Mouse (Mus musculus): Measurements from ENCODE around the gene Teddm1a. TPM values are rescaled to one million over a fixed set of nuclear protein-coding genes. Genes with fewer than 3 reads are reported as not detected.
A peak's percentile ranks its signal among the peaks of the same experiment; 100 is the strongest.

Teddm1a gene
- polyA plus RNA-seq, 1 experiment from 2014 or later: 0.14 TPM

DNA sequence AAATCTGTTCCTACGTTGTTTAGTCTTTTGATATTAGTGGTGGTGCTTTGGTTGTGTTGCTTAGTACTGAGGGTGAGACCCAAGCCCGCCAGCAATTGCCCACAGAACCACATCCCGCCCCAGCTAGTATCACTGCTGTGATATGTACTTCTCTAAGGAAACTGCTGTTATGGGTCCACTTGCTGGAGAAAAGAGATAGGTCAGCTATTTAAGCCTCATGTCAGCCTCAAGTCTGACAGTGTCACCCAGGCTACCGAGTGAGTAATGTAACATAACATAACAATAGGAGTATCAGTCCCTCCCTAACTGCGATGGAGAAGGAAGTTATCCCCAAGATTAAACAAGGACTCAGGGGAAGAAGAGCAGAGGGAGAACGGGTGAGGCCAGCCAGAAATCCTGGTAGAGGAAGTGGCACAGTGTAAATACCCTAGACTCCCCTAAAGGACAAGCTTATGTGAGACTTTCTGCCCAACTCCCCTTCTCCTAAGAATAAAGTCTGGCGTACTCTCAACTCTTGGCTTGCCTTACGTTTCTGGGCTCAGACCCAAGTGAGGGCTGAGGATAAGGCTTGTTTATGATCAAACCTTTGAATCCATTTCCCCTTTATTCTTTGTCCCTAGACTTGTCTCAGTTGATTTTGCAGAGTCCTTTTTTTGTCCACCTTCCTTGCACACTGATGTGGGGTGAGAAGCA is 2.8 kb downstream of the Teddm1a start:
- no peak overlapping the region for H3K9ac ChIP-seq
- no peaks in the 10 kb centered on the region for H3K36me3 ChIP-seq
- no peak overlapping the region for H3K4me3 ChIP-seq
- H3K27me3 ChIP-seq: peaks cover 4% of the 10 kb centered on the region; the same call in 1 of the 2 replicates
- no peaks in the 10 kb centered on the region for H3K9me3 ChIP-seq
- no peak overlapping the region for H3K27ac ChIP-seq
- H3K4me1 ChIP-seq: peaks cover 5% of the 10 kb centered on the region
- no peak for ATAC-seq (ENCODE audit: low FRiP score, low read depth)
- WGBS: 62% methylated on average over 8 of the region's 8 CpGs
- H3K4me2 ChIP-seq (replicated peaks): no peak overlapping the region

DNA sequence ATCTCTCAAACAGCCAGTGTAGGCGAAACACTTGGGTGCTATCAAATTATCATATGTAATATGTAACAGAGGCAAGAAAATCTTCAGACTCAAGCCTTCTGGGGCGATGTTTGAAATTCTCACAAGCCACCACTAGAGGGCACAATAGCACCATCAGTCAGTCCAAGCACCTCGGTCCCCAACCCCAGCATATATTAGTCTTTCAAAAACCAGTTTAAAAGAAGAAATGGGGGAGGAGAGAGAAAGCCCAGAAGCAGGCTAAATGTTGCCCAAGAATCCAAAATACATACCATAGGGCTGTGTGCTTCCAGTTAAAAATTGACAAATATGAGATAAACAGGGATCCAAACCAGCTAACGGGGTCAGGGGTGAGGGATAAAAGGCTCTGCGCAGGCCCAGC is 3.4 kb downstream of the Teddm1a start:
- Histone ChIP-seq H3K4me3 (no peak overlapping the region), H3K4me2 (replicated peaks) (no peak overlapping the region), H3K4me1 (peaks cover 5% of the 10 kb centered on the region), H3K36me3 (no peaks in the 10 kb centered on the region), H3K9me3 (no peaks in the 10 kb centered on the region), H3K9ac (no peak overlapping the region), H3K27me3 (peaks cover 4% of the 10 kb centered on the region; the same call in 1 of the 2 replicates), H3K27ac (no peak overlapping the region)
- ATAC-seq (ENCODE audit: low FRiP score, low read depth): no peak
- WGBS: 37% methylated on average over 5 of the region's 5 CpGs

DNA sequence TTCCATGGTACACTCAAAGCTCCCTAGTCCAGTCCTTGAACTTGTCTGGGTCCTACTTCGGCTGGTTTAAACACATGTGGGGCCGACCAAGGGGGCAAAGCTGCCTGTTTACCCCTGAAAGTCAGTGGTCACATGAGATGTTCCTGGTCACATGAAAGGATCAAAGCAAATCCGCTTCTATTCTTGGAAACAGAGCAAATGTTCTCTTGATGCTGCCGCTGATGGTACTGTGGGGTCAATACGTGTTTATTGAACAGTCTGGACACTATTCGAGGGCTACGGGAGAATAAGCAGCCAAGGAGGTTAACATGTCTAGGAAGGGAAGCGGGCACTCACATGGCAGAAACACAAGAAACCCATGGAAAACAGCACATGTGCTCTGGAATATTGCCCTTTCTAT is 5.7 kb downstream of the Teddm1a start:
- H3K27ac ChIP-seq: no peak overlapping the region
- WGBS: 79% methylated on average over 8 of the region's 8 CpGs
- no peak overlapping the region for H3K4me3 ChIP-seq
- no peaks in the 10 kb centered on the region for H3K36me3 ChIP-seq
- H3K4me2 ChIP-seq (replicated peaks): no peak overlapping the region
- peaks cover 19% of the 10 kb centered on the region for H3K4me1 ChIP-seq
- no peak for ATAC-seq (ENCODE audit: low FRiP score, low read depth)
- peaks cover 4% of the 10 kb centered on the region; the same call in 1 of the 2 replicates for H3K27me3 ChIP-seq
- no peaks in the 10 kb centered on the region for H3K9me3 ChIP-seq
- no peak overlapping the region for H3K9ac ChIP-seq

GRCm38 (mm10) chr1:153898989-153899730 is 7.6 kb downstream of the Teddm1a start:
- Histone ChIP-seq H3K36me3 (peaks cover 15% of the 10 kb centered on the region), H3K27me3 (no peaks in the 10 kb centered on the region), H3K9me3 (no peaks in the 10 kb centered on the region), H3K4me2 (replicated peaks) (peak overlapping the region; percentile 70), H3K4me3 (peak overlapping the region; percentile 84), H3K9ac (peak overlapping the region; percentile 74), H3K4me1 (peaks cover 28% of the 10 kb centered on the region), H3K27ac (peak overlapping the region; percentile 95)
- 18% methylated on average over 22 of the region's 22 CpGs for WGBS
- peak; percentile 41 for ATAC-seq (ENCODE audit: low FRiP score, low read depth)

DNA sequence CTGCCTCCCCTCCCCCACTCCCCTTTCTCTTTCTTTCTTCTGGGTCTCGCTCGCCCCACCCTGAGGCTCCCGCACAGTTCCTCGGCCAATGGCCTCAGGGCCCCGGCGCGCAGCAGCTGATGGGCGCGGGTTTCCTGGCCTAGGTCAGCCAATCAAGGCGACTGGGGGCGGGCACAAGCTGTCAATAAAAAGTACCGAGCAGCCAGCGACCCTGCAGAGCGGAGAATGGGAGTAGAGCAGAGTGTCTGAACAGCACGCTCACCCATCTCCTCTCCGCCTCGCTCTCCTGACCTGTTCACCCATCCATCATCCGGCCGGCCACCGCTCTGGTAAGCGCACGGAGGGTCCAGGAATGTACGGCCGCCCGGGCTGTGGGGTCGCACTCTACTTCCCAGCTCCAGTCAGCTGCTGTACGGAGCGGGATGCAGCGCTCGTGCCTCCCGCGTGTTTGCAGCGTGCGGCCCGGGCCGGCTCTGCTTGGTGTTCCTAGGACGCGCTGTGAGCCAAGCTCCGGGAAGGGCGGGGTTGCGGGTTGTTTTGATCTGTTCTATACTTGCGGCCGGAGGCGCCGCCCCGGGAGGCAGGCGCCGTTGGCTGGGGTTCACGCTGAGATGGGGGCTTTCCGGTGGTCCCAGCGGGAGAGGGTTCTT is 8.3 kb downstream of the Teddm1a start, which contains the start of the genes Glul and Teddm2:
Gene Glul, plus strand, starts transcription at position 214 of the 650 bp plus-strand sequence.
Gene Teddm2, minus strand, starts transcription at position 498 of the 650 bp plus-strand sequence.
- peak; percentile 97 for ATAC-seq (ENCODE audit: low FRiP score, low read depth)
- peaks cover 28% of the 10 kb centered on the region for H3K4me1 ChIP-seq
- WGBS: under 1% methylated on average over 51 of the region's 51 CpGs
- no peaks in the 10 kb centered on the region for H3K9me3 ChIP-seq
- H3K9ac ChIP-seq: peak within 1 kb of the TSS; percentile 90
- peak within 1 kb of the TSS; percentile 95 for H3K27ac ChIP-seq
- peak within 1 kb of the TSS; percentile 70 for H3K4me2 ChIP-seq (replicated peaks)
- no peaks in the 10 kb centered on the region for H3K27me3 ChIP-seq
- peak within 1 kb of the TSS; percentile 84 for H3K4me3 ChIP-seq
- peaks cover 22% of the 10 kb centered on the region for H3K36me3 ChIP-seq

DNA sequence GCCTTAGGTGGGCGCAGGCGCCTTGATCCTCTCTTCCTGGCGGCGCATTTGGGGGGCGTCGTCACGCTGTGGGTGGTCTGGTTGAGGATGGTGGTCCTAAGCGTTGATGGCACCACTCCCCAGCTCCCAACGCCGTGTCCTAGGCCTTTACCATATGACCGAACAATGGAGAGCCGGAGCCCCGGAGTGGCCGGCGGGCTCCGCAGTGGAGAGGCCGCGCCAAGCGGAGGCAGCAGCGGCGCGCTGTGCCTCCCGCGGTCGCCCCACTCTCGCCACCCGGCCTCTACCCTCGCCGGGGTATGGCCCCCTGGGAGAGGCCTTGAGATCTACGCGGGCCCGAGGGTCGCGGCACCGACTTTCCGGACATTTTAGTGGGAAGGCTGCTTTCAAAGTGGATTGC is 8.8 kb downstream of the Teddm1a start:
- ATAC-seq (ENCODE audit: low FRiP score, low read depth): peak; percentile 35; the same call in 1 of the 2 replicates
- Histone ChIP-seq H3K9ac (peak overlapping the region; percentile 90), H3K4me3 (peak overlapping the region; percentile 84), H3K27me3 (no peaks in the 10 kb centered on the region), H3K4me2 (replicated peaks) (peak overlapping the region; percentile 70), H3K27ac (peak overlapping the region; percentile 95), H3K36me3 (peaks cover 27% of the 10 kb centered on the region), H3K4me1 (peaks cover 25% of the 10 kb centered on the region), H3K9me3 (no peaks in the 10 kb centered on the region)
- 0% methylated on average over 33 of the region's 36 CpGs for WGBS

- Histone ChIP-seq H3K27ac (peak overlapping the region; percentile 95; the same call in 1 of the 2 replicates), H3K36me3 (peaks cover 35% of the 10 kb centered on the region), H3K9me3 (no peaks in the 10 kb centered on the region), H3K27me3 (no peaks in the 10 kb centered on the region), H3K4me2 (replicated peaks) (peak overlapping the region; percentile 70), H3K4me3 (peak overlapping the region; percentile 84), H3K4me1 (peaks cover 25% of the 10 kb centered on the region), H3K9ac (peak overlapping the region; percentile 90)
- ATAC-seq (ENCODE audit: low FRiP score, low read depth): no peak
- 1% methylated on average over 25 of the region's 25 CpGs for WGBS
Observed at GRCm38 (mm10) chr1:153900860-153901730, 9.6 kb downstream of the Teddm1a start.

DNA sequence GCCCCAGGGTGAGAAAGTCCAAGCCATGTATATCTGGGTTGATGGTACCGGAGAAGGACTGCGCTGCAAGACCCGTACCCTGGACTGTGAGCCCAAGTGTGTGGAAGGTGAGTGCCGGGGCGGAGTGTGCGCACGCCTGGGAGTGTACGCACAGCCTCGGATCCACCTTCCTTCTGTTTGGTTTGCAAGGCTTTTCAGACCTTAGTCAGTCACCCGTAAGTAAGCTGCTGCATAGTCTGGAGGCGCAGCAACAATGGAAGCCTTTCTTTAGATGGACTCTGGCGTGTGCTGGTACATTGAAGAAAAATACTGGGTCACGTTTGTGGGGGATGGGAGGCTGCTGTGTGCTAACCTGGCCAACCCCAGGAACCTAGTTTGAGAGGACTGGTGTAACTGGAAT is 11.5 kb downstream of the Teddm1a start:
- Histone ChIP-seq H3K27me3 (no peaks in the 10 kb centered on the region), H3K9ac (no peak overlapping the region), H3K4me3 (no peak overlapping the region), H3K27ac (no peak overlapping the region), H3K4me2 (replicated peaks) (no peak overlapping the region), H3K4me1 (peaks cover 25% of the 10 kb centered on the region), H3K9me3 (no peaks in the 10 kb centered on the region), H3K36me3 (peaks cover 54% of the 10 kb centered on the region)
- WGBS: 90% methylated on average over 13 of the region's 13 CpGs
- ATAC-seq (ENCODE audit: low FRiP score, low read depth): no peak

GRCm38 (mm10) chr1:153904236-153904635 is 12.7 kb downstream of the Teddm1a start:
- H3K4me3 ChIP-seq: no peak overlapping the region
- no peaks in the 10 kb centered on the region for H3K27me3 ChIP-seq
- no peak overlapping the region for H3K9ac ChIP-seq
- H3K9me3 ChIP-seq: no peaks in the 10 kb centered on the region
- WGBS: 90% methylated on average over 14 of the region's 14 CpGs
- no peak for ATAC-seq (ENCODE audit: low FRiP score, low read depth)
- H3K27ac ChIP-seq: no peak overlapping the region
- no peak overlapping the region for H3K4me2 ChIP-seq (replicated peaks)
- peaks cover 22% of the 10 kb centered on the region for H3K4me1 ChIP-seq
- H3K36me3 ChIP-seq: peaks cover 64% of the 10 kb centered on the region

- 93% methylated on average over 3 of the region's 3 CpGs for WGBS
- peaks cover 80% of the 10 kb centered on the region for H3K36me3 ChIP-seq
- H3K27ac ChIP-seq: no peak overlapping the region
- no peaks in the 10 kb centered on the region for H3K9me3 ChIP-seq
- peaks cover 22% of the 10 kb centered on the region for H3K4me1 ChIP-seq
- no peak for ATAC-seq (ENCODE audit: low FRiP score, low read depth)
- H3K4me3 ChIP-seq: no peak overlapping the region
- no peak overlapping the region for H3K4me2 ChIP-seq (replicated peaks)
- no peak overlapping the region for H3K9ac ChIP-seq
- no peaks in the 10 kb centered on the region for H3K27me3 ChIP-seq
Observed at GRCm38 (mm10) chr1:153905884-153906283, 14.3 kb downstream of the Teddm1a start.

DNA sequence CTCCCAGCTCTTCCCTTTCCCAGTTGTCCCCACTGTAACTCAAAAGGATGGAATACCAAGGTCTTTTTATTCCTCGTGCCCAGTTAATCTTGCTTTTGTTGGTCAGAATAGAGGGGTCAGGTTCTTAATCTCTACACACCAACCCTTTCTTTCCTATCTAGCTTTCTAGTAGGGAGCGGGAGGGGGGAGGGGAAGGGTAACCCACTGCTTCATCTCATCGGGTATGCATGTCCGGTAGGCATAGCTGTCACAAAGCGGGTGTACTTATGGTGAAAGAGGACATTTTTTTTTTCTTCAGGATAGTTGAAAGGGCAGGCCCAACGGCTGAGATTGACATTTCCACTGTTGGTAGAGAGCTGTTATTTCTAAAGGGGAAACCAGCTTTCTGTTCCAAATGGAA is 16.7 kb downstream of the Teddm1a start:
- no peak overlapping the region for H3K9ac ChIP-seq
- ATAC-seq (ENCODE audit: low FRiP score, low read depth): no peak
- WGBS: 88% methylated on average over 6 of the region's 6 CpGs
- no peaks in the 10 kb centered on the region for H3K4me1 ChIP-seq
- no peaks in the 10 kb centered on the region for H3K27me3 ChIP-seq
- H3K27ac ChIP-seq: no peak overlapping the region
- no peak overlapping the region for H3K4me2 ChIP-seq (replicated peaks)
- H3K9me3 ChIP-seq: no peaks in the 10 kb centered on the region
- H3K36me3 ChIP-seq: peaks cover 82% of the 10 kb centered on the region
- H3K4me3 ChIP-seq: no peak overlapping the region
